Mouse (Mus musculus) liver, postnatal 0 days (tissue): ENCODE data around the gene Timm17a.

ENCODE experiments used
- CTCF ChIP-seq: sonication (generic); IDR thresholded peaks from 2 replicates; pipeline ENCODE4 v1.5.1; 2016; ENCODE audit warnings: antibody characterized with exemption, low read depth
- EP300 ChIP-seq: IDR thresholded peaks from 2 replicates; pipeline ENCODE4 v1.6.1; 2016; ENCODE audit warnings: antibody characterized with exemption, low read depth, mild to moderate bottlenecking

GRCm38 (mm10) chr1:135361491-135361890, 47.9 kb upstream of the Timm17a start:
- TF ChIP-seq CTCF: no peak
- TF ChIP-seq EP300: no peak
